Mouse (Mus musculus): ENCODE measurements around the gene Olfr133. TPM values are rescaled to one million over a fixed set of nuclear protein-coding genes. Genes with fewer than 3 reads are reported as not detected.

The Olfr133 gene
- not detected in 2 replicates for polyA plus RNA-seq (2012; ENCODE audit: low replicate concordance)

GRCm38 (mm10) chr17:38144981-38145380, at the start of gene Olfr133:
TSS of gene Olfr133 (plus strand) at chr17:38145281.

GRCm38 (mm10) chr17:38134426-38134825, 10.7 kb upstream of the Olfr133 start, which contains the start of gene Olfr132:
TSS of gene Olfr132 (minus strand) at chr17:38134526.

GRCm38 (mm10) chr17:38171088-38171487, 26.0 kb downstream of the Olfr133 start, which contains the start of gene Olfr134:
TSS of gene Olfr134 (plus strand) at chr17:38171388.

Other genes with a start within 250 kb of the Olfr133 start
- not detected in 2 replicates for gene Olfr127, start 244.8 kb upstream of the Olfr133 start, polyA plus RNA-seq (2012; ENCODE audit: low replicate concordance)
- gene Olfr128, start 224.7 kb upstream of the Olfr133 start, polyA plus RNA-seq (2012; ENCODE audit: low replicate concordance) = not detected in 2 replicates
- gene Olfr761, start 192.2 kb upstream of the Olfr133 start, polyA plus RNA-seq (2012; ENCODE audit: low replicate concordance) = not detected in 2 replicates
- gene Olfr129, start 85.2 kb upstream of the Olfr133 start, polyA plus RNA-seq (2012; ENCODE audit: low replicate concordance) = not detected in 2 replicates
- not detected in 2 replicates for gene Olfr130, start 81.4 kb upstream of the Olfr133 start, polyA plus RNA-seq (2012; ENCODE audit: low replicate concordance)
- gene Olfr131, start 56.6 kb upstream of the Olfr133 start, polyA plus RNA-seq (2012; ENCODE audit: low replicate concordance) = not detected in 2 replicates
- not detected in 2 replicates for gene Olfr132, start 10.8 kb upstream of the Olfr133 start, polyA plus RNA-seq (2012; ENCODE audit: low replicate concordance)
- gene Olfr134, start 26.1 kb downstream of the Olfr133 start, polyA plus RNA-seq (2012; ENCODE audit: low replicate concordance) = not detected in 2 replicates
- gene Olfr135, start 59.1 kb downstream of the Olfr133 start, polyA plus RNA-seq (2012; ENCODE audit: low replicate concordance) = not detected in 2 replicates
- gene Olfr138, start 115.8 kb downstream of the Olfr133 start, polyA plus RNA-seq (2012; ENCODE audit: low replicate concordance) = not detected in 2 replicates
- not detected in 2 replicates for gene Olfr137, start 162.3 kb downstream of the Olfr133 start, polyA plus RNA-seq (2012; ENCODE audit: low replicate concordance)
- gene Olfr136, start 184.6 kb downstream of the Olfr133 start, polyA plus RNA-seq (2012; ENCODE audit: low replicate concordance) = not detected in 2 replicates